Mouse (Mus musculus): ENCODE measurements around the gene Defb29. TPM values are rescaled to one million over a fixed set of nuclear protein-coding genes. Genes with fewer than 3 reads are reported as not detected.
A peak's percentile ranks its signal among the peaks of the same experiment; 100 is the strongest.

The Defb29 gene
- polyA plus RNA-seq, 2 experiments = not detected

DNA sequence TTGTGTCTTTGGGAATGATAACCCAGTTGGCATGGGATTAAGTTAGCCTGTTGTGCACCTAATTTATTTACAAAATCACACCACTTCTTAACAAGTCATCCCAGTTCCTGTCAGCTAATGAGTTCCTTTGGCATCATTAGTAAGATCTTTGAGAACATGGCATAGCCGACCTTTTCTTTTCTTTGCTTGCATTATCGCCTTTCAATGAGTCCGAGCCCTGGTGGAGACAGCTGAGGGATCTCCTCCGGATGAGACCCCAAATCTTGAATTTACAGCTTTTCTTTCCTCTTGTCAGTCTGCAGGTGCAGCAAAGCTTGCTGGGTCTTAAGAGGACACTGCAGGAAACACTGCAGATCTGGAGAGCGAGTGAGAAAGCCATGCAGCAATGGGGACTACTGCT, 29.1 kb upstream of the Defb29 start, which contains the start of gene Gm17416:
Gene Gm17416, plus strand, starts transcription at position 301 of the 400 bp plus-strand sequence.
- DNase-seq (ENCODE audit: low spot score) = no peak

DNA sequence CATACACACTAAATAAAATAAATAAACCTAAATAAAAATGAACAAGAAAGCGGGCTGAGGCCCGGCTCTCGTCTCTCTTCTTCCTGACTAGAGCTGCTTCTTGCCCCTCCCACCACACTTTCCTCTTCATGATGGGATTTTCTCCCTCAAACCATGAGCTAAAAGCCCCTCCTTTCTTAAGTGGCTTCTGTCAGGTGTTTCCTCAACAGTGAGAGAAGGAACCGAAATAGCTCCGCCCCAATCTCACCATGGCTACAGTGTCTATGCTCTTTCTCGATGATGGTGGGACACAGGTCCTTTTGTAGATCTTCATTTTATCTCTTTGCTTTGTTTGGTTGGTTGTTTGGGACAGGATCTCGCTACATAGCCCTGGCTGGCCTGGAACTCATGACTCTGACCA, 16.8 kb upstream of the Defb29 start:
- DNase-seq (ENCODE audit: low spot score) = no peak
- no peak for ATAC-seq (ENCODE audit: low FRiP score, low read depth)
- no peaks in the 10 kb centered on the region for H3K9me3 ChIP-seq (ENCODE audit: control insufficient read depth, low read length)
- H3K9ac ChIP-seq (ENCODE audit: low read depth, low read length, severe bottlenecking) = no peak overlapping the region
- H3K27me3 ChIP-seq (ENCODE audit: control insufficient read depth, insufficient read depth, low read length) = no peaks in the 10 kb centered on the region
- H3K4me2 ChIP-seq (replicated peaks; ENCODE audit: low read depth, low read length, severe bottlenecking) = no peak overlapping the region
- no peaks in the 10 kb centered on the region for H3K4me1 ChIP-seq (ENCODE audit: control insufficient read depth, insufficient read depth, low read length)
- no peak for TF ChIP-seq POLR2A (IDR thresholded peaks at IDR 0.05; ENCODE audit: borderline replicate concordance, extremely low read depth, insufficient read depth, insufficient read length)
- WGBS = 83% methylated on average over 7 of the region's 7 CpGs
- no peak overlapping the region for H3K4me3 ChIP-seq (replicated peaks; ENCODE audit: low read length)
- H3K36me3 ChIP-seq (ENCODE audit: control insufficient read depth, insufficient read depth, low read length) = no peaks in the 10 kb centered on the region
- H3K27ac ChIP-seq (replicated peaks; ENCODE audit: low read depth, low read length) = no peak overlapping the region

More for the DNA sequence above, 29.1 kb upstream of the Defb29 start, which contains the start of gene Gm17416:
- no peak for TF ChIP-seq POLR2A (IDR thresholded peaks at IDR 0.05; ENCODE audit: borderline replicate concordance, extremely low read depth, insufficient read depth, insufficient read length)
- WGBS = 92% methylated on average over 5 of the region's 5 CpGs
- no peaks in the 10 kb centered on the region for H3K36me3 ChIP-seq (ENCODE audit: control insufficient read depth, insufficient read depth, low read length)
- H3K9ac ChIP-seq (ENCODE audit: low read depth, low read length, severe bottlenecking) = no peak within 1 kb of the TSS
- H3K27ac ChIP-seq (replicated peaks; ENCODE audit: low read depth, low read length) = no peak within 1 kb of the TSS
- no peaks in the 10 kb centered on the region for H3K4me1 ChIP-seq (ENCODE audit: control insufficient read depth, insufficient read depth, low read length)
- H3K4me2 ChIP-seq (replicated peaks; ENCODE audit: low read depth, low read length, severe bottlenecking) = no peak within 1 kb of the TSS
- H3K4me3 ChIP-seq (replicated peaks; ENCODE audit: low read length) = no peak within 1 kb of the TSS
- no peak for ATAC-seq (ENCODE audit: low FRiP score, low read depth)
- no peaks in the 10 kb centered on the region for H3K9me3 ChIP-seq (ENCODE audit: control insufficient read depth, low read length)
- H3K27me3 ChIP-seq (ENCODE audit: control insufficient read depth, insufficient read depth, low read length) = no peaks in the 10 kb centered on the region

DNA sequence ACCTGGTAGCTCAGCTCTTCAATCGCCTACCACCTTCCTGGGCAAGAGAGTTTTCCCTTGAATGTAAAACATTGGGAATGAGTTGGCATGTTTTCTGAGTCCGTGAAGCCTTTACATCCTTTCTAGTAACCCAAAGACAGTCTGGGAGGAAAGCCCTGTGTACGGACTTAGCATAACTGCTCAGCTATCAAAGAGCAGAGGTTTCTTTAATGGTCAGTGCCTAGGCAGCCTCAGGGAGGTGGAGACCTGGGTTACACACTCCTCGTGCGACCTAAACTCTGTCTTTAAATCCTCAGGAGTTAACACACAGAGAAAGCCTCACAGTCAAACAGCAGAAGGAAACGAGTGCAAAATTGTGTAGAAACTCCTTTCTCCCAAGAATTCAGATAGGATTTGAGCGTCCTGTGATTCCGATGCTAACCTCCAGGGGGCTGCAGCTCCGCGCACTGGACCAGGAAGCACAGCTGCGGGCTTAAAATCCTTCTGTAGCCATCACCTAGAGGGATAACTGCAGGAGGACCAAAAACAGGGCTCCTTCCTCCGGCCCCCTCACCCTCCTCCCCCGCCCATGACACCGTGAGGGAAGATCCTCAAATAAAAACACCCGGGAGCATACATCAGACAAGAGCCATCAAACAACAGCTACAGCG, 14.0 kb upstream of the Defb29 start:
- no peaks in the 10 kb centered on the region for H3K36me3 ChIP-seq (ENCODE audit: control insufficient read depth, insufficient read depth, low read length)
- 0 out of 2 replicates have a peak overlapping the region, but pooled peaks have one; percentile 25 for H3K4me2 ChIP-seq (replicated peaks; ENCODE audit: low read depth, low read length, severe bottlenecking)
- H3K4me1 ChIP-seq (ENCODE audit: control insufficient read depth, insufficient read depth, low read length) = no peaks in the 10 kb centered on the region
- H3K27ac ChIP-seq (replicated peaks; ENCODE audit: low read depth, low read length) = no peak overlapping the region
- DNase-seq (ENCODE audit: low spot score) (peak; percentile 67), ATAC-seq (ENCODE audit: low FRiP score, low read depth) (no peak)
- TF ChIP-seq POLR2A (IDR thresholded peaks at IDR 0.05; ENCODE audit: borderline replicate concordance, extremely low read depth, insufficient read depth, insufficient read length) = no peak
- H3K9me3 ChIP-seq (ENCODE audit: control insufficient read depth, low read length) = no peaks in the 10 kb centered on the region
- H3K9ac ChIP-seq (ENCODE audit: low read depth, low read length, severe bottlenecking) = no peak overlapping the region
- no peak overlapping the region for H3K4me3 ChIP-seq (replicated peaks; ENCODE audit: low read length)
- no peaks in the 10 kb centered on the region for H3K27me3 ChIP-seq (ENCODE audit: control insufficient read depth, insufficient read depth, low read length)
- 12% methylated on average over 16 of the region's 16 CpGs for WGBS

DNA sequence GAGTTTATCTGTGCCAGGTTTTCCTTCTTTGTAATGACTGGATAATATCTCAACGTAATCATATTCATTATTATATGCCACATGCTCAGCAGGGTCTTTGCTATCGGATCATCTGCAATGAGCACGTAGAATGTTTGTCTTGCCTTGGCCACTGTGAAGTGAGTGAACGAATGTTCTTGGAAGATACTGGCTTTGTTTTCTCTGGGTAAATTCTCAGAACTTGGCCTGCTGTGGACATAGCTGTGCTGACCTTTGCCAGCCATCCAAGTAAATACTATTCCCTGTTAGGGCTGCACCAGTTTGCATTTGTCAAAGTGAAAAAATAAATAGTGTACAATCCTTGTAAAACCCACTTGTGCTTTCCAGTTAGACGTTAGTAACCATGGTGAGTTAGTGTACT, 8.2 kb upstream of the Defb29 start:
- no peak for DNase-seq (ENCODE audit: low spot score)
- H3K9me3 ChIP-seq (ENCODE audit: control insufficient read depth, low read length) = no peaks in the 10 kb centered on the region
- no peak for TF ChIP-seq POLR2A (IDR thresholded peaks at IDR 0.05; ENCODE audit: borderline replicate concordance, extremely low read depth, insufficient read depth, insufficient read length)
- no peak overlapping the region for H3K9ac ChIP-seq (ENCODE audit: low read depth, low read length, severe bottlenecking)
- H3K4me1 ChIP-seq (ENCODE audit: control insufficient read depth, insufficient read depth, low read length) = no peaks in the 10 kb centered on the region
- no peak overlapping the region for H3K4me3 ChIP-seq (replicated peaks; ENCODE audit: low read length)
- ATAC-seq (ENCODE audit: low FRiP score, low read depth) = no peak
- H3K36me3 ChIP-seq (ENCODE audit: control insufficient read depth, insufficient read depth, low read length) = no peaks in the 10 kb centered on the region
- 77% methylated on average over 5 of the region's 5 CpGs for WGBS
- no peak overlapping the region for H3K27ac ChIP-seq (replicated peaks; ENCODE audit: low read depth, low read length)
- no peak overlapping the region for H3K4me2 ChIP-seq (replicated peaks; ENCODE audit: low read depth, low read length, severe bottlenecking)
- H3K27me3 ChIP-seq (ENCODE audit: control insufficient read depth, insufficient read depth, low read length) = no peaks in the 10 kb centered on the region

DNA sequence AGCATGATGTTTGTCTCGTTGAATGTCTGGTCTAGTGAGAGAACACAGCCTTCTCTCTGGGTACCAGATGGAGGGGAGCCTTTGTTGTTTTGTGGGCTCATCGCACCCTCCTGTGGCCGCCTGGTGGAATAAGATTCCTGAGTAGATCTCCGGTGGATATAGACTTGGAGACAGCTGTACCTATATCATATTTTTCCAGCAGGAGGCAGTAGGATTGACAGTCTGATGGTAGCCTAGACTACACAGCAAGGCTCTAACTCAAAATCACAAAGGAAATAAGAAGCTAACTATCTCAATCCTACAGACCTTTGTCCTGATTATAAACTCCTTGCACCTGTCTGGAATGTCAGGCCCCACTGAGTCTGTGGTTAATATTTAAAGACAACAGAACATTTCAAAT, 4.8 kb upstream of the Defb29 start:
- Histone ChIP-seq H3K4me1 (ENCODE audit: control insufficient read depth, insufficient read depth, low read length) (no peaks in the 10 kb centered on the region), H3K4me3 (replicated peaks; ENCODE audit: low read length) (no peak overlapping the region), H3K9me3 (ENCODE audit: control insufficient read depth, low read length) (no peaks in the 10 kb centered on the region), H3K4me2 (replicated peaks; ENCODE audit: low read depth, low read length, severe bottlenecking) (no peak overlapping the region), H3K27ac (replicated peaks; ENCODE audit: low read depth, low read length) (no peak overlapping the region), H3K27me3 (ENCODE audit: control insufficient read depth, insufficient read depth, low read length) (no peaks in the 10 kb centered on the region), H3K36me3 (ENCODE audit: control insufficient read depth, insufficient read depth, low read length) (no peaks in the 10 kb centered on the region), H3K9ac (ENCODE audit: low read depth, low read length, severe bottlenecking) (no peak overlapping the region)
- DNase-seq (ENCODE audit: low spot score) (peak; percentile 45), ATAC-seq (ENCODE audit: low FRiP score, low read depth) (peak; percentile 55; the same call in 1 of the 2 replicates)
- no peak for TF ChIP-seq POLR2A (IDR thresholded peaks at IDR 0.05; ENCODE audit: borderline replicate concordance, extremely low read depth, insufficient read depth, insufficient read length)
- WGBS = 19% methylated on average over 4 of the region's 4 CpGs

All from limb, embryonic 14.5 days (tissue).